Mouse (Mus musculus): ENCODE results near the gene Plcxd2.

DNA sequence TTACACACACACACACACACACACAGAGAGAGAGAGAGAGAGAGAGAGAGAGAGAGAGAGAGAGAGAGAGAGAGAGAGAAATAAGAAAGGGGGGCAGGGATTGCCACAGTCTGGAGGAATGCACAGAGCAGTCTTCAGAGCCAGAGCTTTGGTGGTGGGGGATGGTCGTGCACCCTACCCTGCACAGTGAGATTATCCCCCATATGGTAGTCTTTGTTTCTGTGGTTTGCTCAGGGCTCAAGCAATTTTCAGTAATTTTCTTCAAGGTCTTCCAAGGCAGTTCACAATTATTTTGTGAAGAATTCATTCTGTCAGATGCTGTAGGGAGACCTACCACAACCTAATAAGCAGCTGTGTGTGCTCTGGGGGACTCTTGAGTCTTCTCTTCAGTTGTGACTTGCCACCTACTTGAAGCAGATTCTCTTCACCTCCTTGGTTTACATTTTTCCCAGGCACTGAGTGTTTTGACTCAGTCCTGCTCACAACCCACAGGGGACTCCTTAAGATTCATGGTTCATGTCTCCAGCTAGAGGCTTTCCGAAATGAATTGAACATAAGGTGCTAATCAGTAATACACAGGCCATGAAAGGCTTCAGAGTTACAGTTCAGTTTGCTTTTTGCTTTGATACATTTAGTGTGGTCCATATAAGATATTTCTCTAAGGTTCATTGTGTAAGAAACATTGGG, 75.2 kb downstream of the Plcxd2 start:
- TF ChIP-seq CTCF (IDR thresholded peaks at IDR 0.05) = no peak
- TF ChIP-seq EP300 (IDR thresholded peaks at IDR 0.05; ENCODE audit: insufficient read depth, low read depth, low read length) = no peak

All from heart, adult 2 months (tissue).